Mouse (Mus musculus): Measurements from ENCODE around the gene Eif4g2. TPM values are rescaled to one million over a fixed set of nuclear protein-coding genes. Genes with fewer than 3 reads are reported as not detected.

The Eif4g2 gene
- polyA plus RNA-seq, 1 experiment from 2014 or later = 1,554 TPM

GRCm38 (mm10) chr7:111062971-111063370, 19.9 kb downstream of the Eif4g2 start:
- 97% methylated on average over 1 of the region's 1 CpGs for WGBS

GRCm38 (mm10) chr7:111059527-111059926, 23.3 kb downstream of the Eif4g2 start:
- H3K4me2 ChIP-seq = no peak overlapping the region
- H3K27ac ChIP-seq = no peak overlapping the region
- H3K36me3 ChIP-seq (replicated peaks) = peaks cover 36% of the 10 kb centered on the region
- H3K27me3 ChIP-seq = no peaks in the 10 kb centered on the region
- H3K4me1 ChIP-seq = 0 out of 2 replicates have a peak, but pooled peaks cover 5% of the 10 kb centered on the region
- no peak for ATAC-seq (ENCODE audit: low FRiP score)
- H3K9me3 ChIP-seq = 0 out of 2 replicates have a peak, but pooled peaks cover 5% of the 10 kb centered on the region
- WGBS = 69% methylated on average over 5 of the region's 5 CpGs
- no peak overlapping the region for H3K9ac ChIP-seq
- H3K4me3 ChIP-seq (replicated peaks) = no peak overlapping the region

More at GRCm38 (mm10) chr7:111062971-111063370, 19.9 kb downstream of the Eif4g2 start:
- Histone ChIP-seq H3K4me1 (0 out of 2 replicates have a peak, but pooled peaks cover 5% of the 10 kb centered on the region), H3K9ac (no peak overlapping the region), H3K27ac (no peak overlapping the region), H3K27me3 (no peaks in the 10 kb centered on the region), H3K4me3 (replicated peaks) (no peak overlapping the region), H3K36me3 (replicated peaks) (peaks cover 16% of the 10 kb centered on the region), H3K4me2 (no peak overlapping the region), H3K9me3 (peaks cover 10% of the 10 kb centered on the region)
- ATAC-seq (ENCODE audit: low FRiP score) = no peak

- Histone ChIP-seq H3K9ac (no peak overlapping the region), H3K9me3 (no peaks in the 10 kb centered on the region), H3K4me1 (0 out of 2 replicates have a peak, but pooled peaks cover 5% of the 10 kb centered on the region), H3K36me3 (replicated peaks) (peaks cover 60% of the 10 kb centered on the region), H3K27me3 (no peaks in the 10 kb centered on the region), H3K4me2 (no peak overlapping the region), H3K4me3 (replicated peaks) (no peak overlapping the region), H3K27ac (no peak overlapping the region)
- WGBS = 87% methylated on average over 3 of the region's 3 CpGs
- no peak for ATAC-seq (ENCODE audit: low FRiP score)
Observed at GRCm38 (mm10) chr7:111055984-111056657, 26.7 kb downstream of the Eif4g2 start.

- no peak overlapping the region for H3K9ac ChIP-seq
- H3K27ac ChIP-seq = no peak overlapping the region
- peaks cover 69% of the 10 kb centered on the region for H3K36me3 ChIP-seq (replicated peaks)
- H3K4me1 ChIP-seq = 0 out of 2 replicates have a peak, but pooled peaks cover 5% of the 10 kb centered on the region
- no peak overlapping the region for H3K4me3 ChIP-seq (replicated peaks)
- H3K9me3 ChIP-seq = no peaks in the 10 kb centered on the region
- no peak for ATAC-seq (ENCODE audit: low FRiP score)
- WGBS = 93% methylated on average over 19 of the region's 19 CpGs
- H3K27me3 ChIP-seq = no peaks in the 10 kb centered on the region
- no peak overlapping the region for H3K4me2 ChIP-seq
Observed at GRCm38 (mm10) chr7:111055221-111055620, 27.6 kb downstream of the Eif4g2 start.

- no peak overlapping the region for H3K27ac ChIP-seq
- no peaks in the 10 kb centered on the region for H3K9me3 ChIP-seq
- no peaks in the 10 kb centered on the region for H3K4me1 ChIP-seq
- no peaks in the 10 kb centered on the region for H3K27me3 ChIP-seq
- no peak overlapping the region for H3K4me3 ChIP-seq (replicated peaks)
- H3K4me2 ChIP-seq = no peak overlapping the region
- no peak for ATAC-seq (ENCODE audit: low FRiP score)
- no peak overlapping the region for H3K9ac ChIP-seq
- 65% methylated on average over 6 of the region's 6 CpGs for WGBS
- peaks cover 93% of the 10 kb centered on the region for H3K36me3 ChIP-seq (replicated peaks)
Observed at GRCm38 (mm10) chr7:111049652-111050421, 33.0 kb downstream of the Eif4g2 start.

- 92% methylated on average over 5 of the region's 5 CpGs for WGBS
- no peaks in the 10 kb centered on the region for H3K9me3 ChIP-seq
Observed at GRCm38 (mm10) chr7:111048920-111049319, 33.9 kb downstream of the Eif4g2 start.

GRCm38 (mm10) chr7:111029046-111029553, 53.7 kb downstream of the Eif4g2 start:
- 0% methylated on average over 29 of the region's 29 CpGs for WGBS
- H3K9me3 ChIP-seq = no peaks in the 10 kb centered on the region
- H3K9ac ChIP-seq = peak overlapping the region; percentile 74
- peak overlapping the region; percentile 68 for H3K4me2 ChIP-seq
- peaks cover 12% of the 10 kb centered on the region for H3K4me1 ChIP-seq
- peaks cover 18% of the 10 kb centered on the region for H3K36me3 ChIP-seq (replicated peaks)
- peak overlapping the region; percentile 91 for H3K27ac ChIP-seq
- no peak for ATAC-seq (ENCODE audit: low FRiP score)
- H3K4me3 ChIP-seq (replicated peaks) = peak overlapping the region; percentile 87
- H3K27me3 ChIP-seq = no peaks in the 10 kb centered on the region

More at GRCm38 (mm10) chr7:111048920-111049319, 33.9 kb downstream of the Eif4g2 start:
- Histone ChIP-seq H3K4me1 (no peaks in the 10 kb centered on the region), H3K27ac (no peak overlapping the region), H3K4me3 (replicated peaks) (no peak overlapping the region), H3K9ac (no peak overlapping the region), H3K4me2 (no peak overlapping the region), H3K36me3 (replicated peaks) (peaks cover 92% of the 10 kb centered on the region), H3K27me3 (no peaks in the 10 kb centered on the region)
- ATAC-seq (ENCODE audit: low FRiP score) = no peak

GRCm38 (mm10) chr7:111028281-111029045, 54.4 kb downstream of the Eif4g2 start, which contains the start of gene Ctr9:
Gene Ctr9, plus strand, starts transcription at chr7:111028951.
- ATAC-seq (ENCODE audit: low FRiP score) = peak; percentile 98
- peak within 1 kb of the TSS; percentile 74 for H3K9ac ChIP-seq
- H3K4me3 ChIP-seq (replicated peaks) = peak within 1 kb of the TSS; percentile 87
- peaks cover 14% of the 10 kb centered on the region for H3K36me3 ChIP-seq (replicated peaks)
- H3K4me2 ChIP-seq = peak within 1 kb of the TSS; percentile 68
- no peaks in the 10 kb centered on the region for H3K9me3 ChIP-seq
- peak within 1 kb of the TSS; percentile 91 for H3K27ac ChIP-seq
- WGBS = 7% methylated on average over 45 of the region's 45 CpGs
- H3K27me3 ChIP-seq = no peaks in the 10 kb centered on the region
- H3K4me1 ChIP-seq = peaks cover 15% of the 10 kb centered on the region

- Histone ChIP-seq H3K36me3 (replicated peaks) (no peaks in the 10 kb centered on the region), H3K4me1 (peaks cover 13% of the 10 kb centered on the region), H3K9ac (no peak overlapping the region), H3K9me3 (no peaks in the 10 kb centered on the region), H3K27me3 (no peaks in the 10 kb centered on the region), H3K27ac (no peak overlapping the region), H3K4me3 (replicated peaks) (no peak overlapping the region), H3K4me2 (no peak overlapping the region)
- ATAC-seq (ENCODE audit: low FRiP score) = no peak
- WGBS = 66% methylated on average over 4 of the region's 4 CpGs
Observed at GRCm38 (mm10) chr7:111024912-111025311, 57.9 kb downstream of the Eif4g2 start.

- no peak for ATAC-seq (ENCODE audit: low FRiP score)
- Histone ChIP-seq H3K9ac (no peak overlapping the region), H3K4me3 (replicated peaks) (no peak overlapping the region), H3K4me2 (peak overlapping the region; percentile 16), H3K27me3 (no peaks in the 10 kb centered on the region), H3K27ac (peak overlapping the region; percentile 27; the same call in 1 of the 2 replicates), H3K9me3 (no peaks in the 10 kb centered on the region), H3K4me1 (peaks cover 7% of the 10 kb centered on the region), H3K36me3 (replicated peaks) (no peaks in the 10 kb centered on the region)
- 14% methylated on average over 8 of the region's 8 CpGs for WGBS
Observed at GRCm38 (mm10) chr7:111024068-111024594, 58.7 kb downstream of the Eif4g2 start.

- Histone ChIP-seq H3K9me3 (no peaks in the 10 kb centered on the region), H3K27ac (no peak overlapping the region), H3K27me3 (no peaks in the 10 kb centered on the region), H3K4me3 (replicated peaks) (no peak overlapping the region), H3K4me2 (no peak overlapping the region), H3K4me1 (peaks cover 7% of the 10 kb centered on the region), H3K36me3 (replicated peaks) (no peaks in the 10 kb centered on the region), H3K9ac (no peak overlapping the region)
- 75% methylated on average over 4 of the region's 4 CpGs for WGBS
- no peak for ATAC-seq (ENCODE audit: low FRiP score)
Observed at GRCm38 (mm10) chr7:111020814-111021213, 62.0 kb downstream of the Eif4g2 start.

All from forebrain, embryonic 12.5 days (tissue).